Mouse (Mus musculus) embryonic facial prominence, embryonic 13.5 days (tissue): ENCODE results near the gene Cisd3. TPM values are rescaled to one million over a fixed set of nuclear protein-coding genes. Genes with fewer than 3 reads are reported as not detected.
"Not testable (repeated sequence)": the region's sequence is repeated elsewhere in the genome, so short reads cannot be mapped to it uniquely, and the experiment has no call there.

Experiments
- ATAC-seq: fragments of 200-750 bp; cut with Nextera tagmentation; 2 replicates; pipeline ENCODE4 v1.8.0; 2017; ENCODE audit warnings: low read depth; ENCODE audit not compliant: insufficient number of reproducible peaks, insufficient read depth, low FRiP score, low TSS enrichment
- H3K27ac ChIP-seq: fragments of 300-500 bp; sonication (generic); 2 replicates; pipeline ENCODE4 v1.5.1; 2015; ENCODE audit warnings: moderate library complexity, mild to moderate bottlenecking, inconsistent platforms
- H3K27me3 ChIP-seq: fragments of 300-500 bp; sonication (generic); 2 replicates; pipeline ENCODE4 v1.6.1; 2015; ENCODE audit warnings: mild to moderate bottlenecking, inconsistent platforms
- H3K36me3 ChIP-seq: fragments of 300-500 bp; sonication (generic); 2 replicates; pipeline ENCODE4 v1.6.1; 2015; ENCODE audit warnings: mild to moderate bottlenecking, inconsistent platforms
- H3K4me1 ChIP-seq: fragments of 300-500 bp; sonication (generic); 2 replicates; pipeline ENCODE4 v1.6.1; 2015; ENCODE audit warnings: inconsistent platforms
- H3K4me2 ChIP-seq: fragments of 300-500 bp; sonication (generic); 2 replicates; pipeline ENCODE4 v1.6.1; 2015; ENCODE audit warnings: moderate library complexity, mild to moderate bottlenecking, inconsistent platforms
- H3K4me3 ChIP-seq: fragments of 300-500 bp; sonication (generic); 2 replicates; pipeline ENCODE4 v1.5.1; 2015; ENCODE audit warnings: mild to moderate bottlenecking, inconsistent platforms
- H3K9ac ChIP-seq: fragments of 300-500 bp; sonication (generic); 2 replicates; pipeline ENCODE4 v1.6.1; 2015; ENCODE audit warnings: mild to moderate bottlenecking, inconsistent platforms
- H3K9me3 ChIP-seq: fragments of 300-500 bp; sonication (generic); 2 replicates; pipeline ENCODE4 v1.6.1; 2016; ENCODE audit warnings: inconsistent platforms
- WGBS: fragments of 180-500 bp; shearing (Covaris S2); methylation state at CpG from one replicate; pipeline ENCODE4 v1.1.7; 2015; ENCODE audit warnings: mixed read lengths; 5-methylcytosine and 5-hydroxymethylcytosine counted together
- polyA plus RNA-seq: library from polyadenylated mRNA; unstranded; fragments of >200 nt; fragmentation: Nextera tagmentation; extraction: Ambion mirVana; gene quantifications from 2 replicates; pipeline ENCODE4 v1.2.1, GENCODE M21; 2015

Gene Cisd3
- polyA plus RNA-seq, 1 experiment from 2014 or later: 12.5 TPM

- Histone ChIP-seq H3K27ac (peak overlapping the region; percentile 98), H3K9ac (peak overlapping the region; percentile 96), H3K4me2 (peak overlapping the region; percentile 83), H3K27me3 (no peaks in the 10 kb centered on the region), H3K4me1 (peaks cover 52% of the 10 kb centered on the region), H3K9me3 (no peaks in the 10 kb centered on the region), H3K36me3 (peaks cover under 1% of the 10 kb centered on the region; the same call in 1 of the 2 replicates), H3K4me3 (peak overlapping the region; percentile 94)
- no peak for ATAC-seq
- WGBS: 16% methylated on average over 30 of the region's 30 CpGs
Observed at GRCm38 (mm10) chr11:97700746-97701580, 15.3 kb downstream of the Cisd3 start.

DNA sequence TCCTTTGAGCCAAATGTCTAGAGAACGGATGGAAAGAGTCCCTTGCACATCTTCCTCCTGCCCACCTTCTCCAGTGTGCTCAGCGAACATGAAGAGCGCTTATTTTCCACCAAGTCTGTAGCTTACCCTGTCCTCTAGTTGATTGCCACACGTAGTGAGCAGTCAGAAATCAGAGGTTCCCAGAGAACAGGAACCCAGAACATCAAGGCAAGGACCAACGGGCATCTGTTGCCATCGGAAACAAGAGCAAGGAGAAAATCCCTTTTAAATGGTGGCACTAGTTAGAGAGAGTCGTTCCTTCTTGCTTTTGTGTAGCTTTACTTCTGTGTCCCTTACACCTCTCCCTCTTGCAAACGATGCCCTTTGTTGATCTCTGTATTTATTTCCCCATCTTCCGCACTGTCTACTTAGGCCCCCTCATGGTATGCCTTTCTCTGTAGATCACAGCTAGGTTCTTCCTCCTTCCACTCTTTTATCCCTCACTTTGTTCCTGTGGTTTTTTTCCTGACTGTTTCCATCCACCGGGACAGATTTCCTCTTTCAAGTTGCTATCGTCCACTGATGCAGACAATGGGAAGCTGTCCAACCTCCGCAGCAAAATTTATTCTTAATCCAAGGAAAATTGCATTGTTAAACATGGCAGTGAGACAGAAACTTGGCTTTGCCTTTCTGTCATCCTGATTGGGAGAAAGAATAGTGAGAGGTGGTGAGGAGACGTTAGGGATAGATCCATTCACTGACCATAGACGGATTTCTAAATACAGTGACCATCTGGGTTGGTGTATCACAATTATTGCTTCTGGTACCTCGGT lies 16.2 kb downstream of the Cisd3 start:
- peaks cover 9% of the 10 kb centered on the region for H3K36me3 ChIP-seq
- no peaks in the 10 kb centered on the region for H3K27me3 ChIP-seq
- no peaks in the 10 kb centered on the region for H3K9me3 ChIP-seq
- no peak for ATAC-seq
- peaks cover 44% of the 10 kb centered on the region for H3K4me1 ChIP-seq
- H3K4me2 ChIP-seq: peak overlapping the region; percentile 83
- peak overlapping the region; percentile 83; the same call in 1 of the 2 replicates for H3K27ac ChIP-seq
- H3K4me3 ChIP-seq: peak overlapping the region; percentile 94
- WGBS: 52% methylated on average over 15 of the region's 15 CpGs
- H3K9ac ChIP-seq: no peak overlapping the region

GRCm38 (mm10) chr11:97702393-97702745 lies 16.7 kb downstream of the Cisd3 start:
- under 1% methylated on average over 24 of the region's 24 CpGs for WGBS
- no peak for ATAC-seq
- peak overlapping the region; percentile 94 for H3K4me3 ChIP-seq

GRCm38 (mm10) chr11:97703039-97703826 lies 17.6 kb downstream of the Cisd3 start, which contains the start of gene Psmb3:
Gene Psmb3 (plus strand): TSS chr11:97703399.
- Histone ChIP-seq H3K27me3 (no peaks in the 10 kb centered on the region), H3K4me3 (peak within 1 kb of the TSS; percentile 94), H3K36me3 (peaks cover 22% of the 10 kb centered on the region), H3K4me2 (peak within 1 kb of the TSS; percentile 85), H3K9ac (peak within 1 kb of the TSS; percentile 89), H3K27ac (peak within 1 kb of the TSS; percentile 83), H3K4me1 (peaks cover 29% of the 10 kb centered on the region), H3K9me3 (no peaks in the 10 kb centered on the region)
- WGBS: under 1% methylated on average over 35 of the region's 35 CpGs
- peak; percentile 90 for ATAC-seq

More at GRCm38 (mm10) chr11:97702393-97702745, 16.7 kb downstream of the Cisd3 start:
- peak overlapping the region; percentile 83 for H3K27ac ChIP-seq
- peaks cover 38% of the 10 kb centered on the region for H3K4me1 ChIP-seq
- no peaks in the 10 kb centered on the region for H3K27me3 ChIP-seq
- H3K36me3 ChIP-seq: peaks cover 14% of the 10 kb centered on the region
- H3K9me3 ChIP-seq: no peaks in the 10 kb centered on the region
- peak overlapping the region; percentile 78 for H3K9ac ChIP-seq
- H3K4me2 ChIP-seq: peak overlapping the region; percentile 83

- 76% methylated on average over 2 of the region's 2 CpGs for WGBS
- H3K4me2 ChIP-seq, H3K4me3 ChIP-seq, H3K27me3 ChIP-seq, H3K4me1 ChIP-seq, H3K9ac ChIP-seq, H3K27ac ChIP-seq, ATAC-seq, H3K9me3 ChIP-seq: not testable (repeated sequence)
- peaks cover 74% of the 10 kb centered on the region for H3K36me3 ChIP-seq
Observed at GRCm38 (mm10) chr11:97710067-97710466, 24.4 kb downstream of the Cisd3 start.

GRCm38 (mm10) chr11:97711200-97711900 lies 25.7 kb downstream of the Cisd3 start:
- Histone ChIP-seq H3K36me3 (peaks cover 75% of the 10 kb centered on the region), H3K4me2 (no peak overlapping the region), H3K4me3 (no peak overlapping the region), H3K27me3 (no peaks in the 10 kb centered on the region), H3K9me3 (0 out of 2 replicates have a peak, but pooled peaks cover 4% of the 10 kb centered on the region), H3K4me1 (no peaks in the 10 kb centered on the region), H3K9ac (no peak overlapping the region), H3K27ac (no peak overlapping the region)
- no peak for ATAC-seq
- 71% methylated on average over 13 of the region's 13 CpGs for WGBS

DNA sequence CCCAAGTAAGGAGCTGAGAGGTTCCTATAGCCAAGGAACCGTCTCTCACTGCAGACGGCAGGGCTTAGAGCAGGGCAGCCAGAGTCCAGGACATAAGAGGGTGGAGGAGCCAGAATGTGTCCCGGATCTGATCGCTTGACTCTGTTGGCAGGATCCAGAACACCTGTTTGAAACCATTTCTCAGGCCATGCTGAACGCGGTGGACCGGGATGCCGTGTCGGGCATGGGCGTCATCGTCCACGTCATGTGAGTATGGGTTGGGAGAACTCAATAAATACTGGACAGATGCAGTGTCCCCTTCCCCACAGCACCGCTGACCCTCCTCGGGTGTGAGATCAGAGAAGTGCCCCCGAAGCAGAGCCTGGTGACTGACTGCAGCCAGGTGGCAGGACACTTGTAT lies 26.7 kb downstream of the Cisd3 start:
- Histone ChIP-seq H3K9ac (no peak overlapping the region), H3K27ac (no peak overlapping the region), H3K4me1 (no peaks in the 10 kb centered on the region), H3K9me3 (0 out of 2 replicates have a peak, but pooled peaks cover 4% of the 10 kb centered on the region), H3K27me3 (no peaks in the 10 kb centered on the region), H3K36me3 (peaks cover 74% of the 10 kb centered on the region), H3K4me2 (no peak overlapping the region), H3K4me3 (no peak overlapping the region)
- ATAC-seq: no peak
- WGBS: 91% methylated on average over 15 of the region's 15 CpGs

DNA sequence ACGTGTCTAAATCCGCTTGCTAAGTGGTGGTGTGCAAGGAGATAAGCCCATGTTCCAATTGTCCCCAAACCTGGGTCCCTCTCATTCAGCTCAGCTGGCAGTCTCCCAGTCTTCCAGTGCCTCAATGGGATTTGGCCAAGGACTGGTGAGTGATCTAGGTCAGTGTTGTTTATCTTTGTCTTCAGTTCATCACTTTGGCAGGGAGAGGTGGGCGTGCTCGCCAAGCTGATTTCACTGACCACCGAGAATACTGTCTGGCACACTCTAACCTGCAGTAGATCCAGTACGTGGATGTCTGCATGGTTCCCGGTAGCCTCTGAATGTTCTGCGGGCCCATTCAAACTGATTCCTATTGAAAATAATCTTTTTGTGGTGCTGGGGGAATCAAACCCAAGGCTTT lies 28.3 kb downstream of the Cisd3 start:
- Histone ChIP-seq H3K36me3 (peaks cover 76% of the 10 kb centered on the region), H3K27me3 (no peaks in the 10 kb centered on the region), H3K9ac (no peak overlapping the region), H3K4me1 (no peaks in the 10 kb centered on the region), H3K27ac (no peak overlapping the region; the same call in 1 of the 2 replicates), H3K9me3 (0 out of 2 replicates have a peak, but pooled peaks cover 4% of the 10 kb centered on the region), H3K4me3 (no peak overlapping the region), H3K4me2 (no peak overlapping the region)
- no peak for ATAC-seq
- 92% methylated on average over 8 of the region's 8 CpGs for WGBS

- Histone ChIP-seq H3K27me3 (no peaks in the 10 kb centered on the region), H3K9me3 (0 out of 2 replicates have a peak, but pooled peaks cover 4% of the 10 kb centered on the region), H3K4me1 (no peaks in the 10 kb centered on the region), H3K27ac (no peak overlapping the region), H3K9ac (no peak overlapping the region), H3K4me3 (no peak overlapping the region), H3K36me3 (peaks cover 76% of the 10 kb centered on the region), H3K4me2 (no peak overlapping the region)
- ATAC-seq: no peak
- 92% methylated on average over 3 of the region's 3 CpGs for WGBS
Observed at GRCm38 (mm10) chr11:97714356-97714755, 28.7 kb downstream of the Cisd3 start.

GRCm38 (mm10) chr11:97714784-97715760 lies 29.4 kb downstream of the Cisd3 start:
- H3K27me3 ChIP-seq: no peaks in the 10 kb centered on the region
- no peaks in the 10 kb centered on the region for H3K4me1 ChIP-seq
- no peak overlapping the region; the same call in 1 of the 2 replicates for H3K27ac ChIP-seq
- no peak overlapping the region for H3K4me3 ChIP-seq
- H3K36me3 ChIP-seq: peaks cover 83% of the 10 kb centered on the region
- 87% methylated on average over 14 of the region's 14 CpGs for WGBS
- H3K9ac ChIP-seq: no peak overlapping the region
- ATAC-seq: no peak
- 0 out of 2 replicates have a peak, but pooled peaks cover 4% of the 10 kb centered on the region for H3K9me3 ChIP-seq
- no peak overlapping the region for H3K4me2 ChIP-seq
